Mouse (Mus musculus) thymus, postnatal 4 days (tissue): ENCODE measurements around the gene Gm5728.
"Not testable (repeated sequence)": the region's sequence is repeated elsewhere in the genome, so short reads cannot be mapped to it uniquely, and the experiment has no call there.

Experiments
- DNase-seq: peaks from one replicate; pipeline ENCODE4 v3.0.0; 2021

Gm5728 gene

GRCm38 (mm10) chr7:20375310-20375709, at the start of gene Gm5728:
Gene Gm5728 (minus strand): TSS chr7:20375410.
- not testable (repeated sequence) for DNase-seq

- not testable (repeated sequence) for DNase-seq
Observed at GRCm38 (mm10) chr7:20417642-20418041, 42.4 kb upstream of the Gm5728 start, which contains the start of gene Vmn1r100. Gene Vmn1r100 (plus strand): TSS chr7:20417942.

GRCm38 (mm10) chr7:20333965-20334364, 41.2 kb downstream of the Gm5728 start, which contains the start of gene Gm4133:
Gene Gm4133 (minus strand): TSS chr7:20334065.
- not testable (repeated sequence) for DNase-seq
